Mouse (Mus musculus) cerebellum, postnatal 36 days (tissue): ENCODE measurements at regions not wholly inside any gene's neighbourhood (a gene's known extent, or its start where the extent isn't known, plus 50 kb on each side); places are given as distances from the start of the nearest gene placed in this dataset.
"Not testable (repeated sequence)": the region's sequence is repeated elsewhere in the genome, so short reads cannot be mapped to it uniquely, and the experiment has no call there.

Experiments
- DNase-seq, 2 experiments: peaks; one replicate each; pipeline ENCODE4 v3.0.0; 2021 to 2022; ENCODE audit warnings: mixed read lengths in 2 of 2

DNA sequence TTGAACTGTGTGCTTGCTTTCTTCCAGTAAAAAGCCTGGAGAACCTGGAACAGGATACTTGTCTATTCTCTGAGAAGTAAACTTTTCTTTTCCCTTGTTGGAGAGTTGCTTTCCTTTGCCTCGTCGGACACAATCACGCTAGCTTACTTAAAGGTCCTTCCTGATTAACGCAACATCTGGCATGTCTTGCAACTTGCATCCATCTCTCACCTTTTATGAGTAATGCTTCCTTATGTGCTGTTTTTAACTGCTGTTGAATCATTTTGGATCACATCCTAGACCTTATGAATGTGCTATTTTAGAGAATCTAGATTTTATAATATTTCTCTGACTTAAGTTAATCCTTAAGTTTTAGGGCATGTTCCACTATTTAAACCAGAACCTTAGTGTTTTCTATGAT, 188.4 kb upstream of the Pcsk5 start:
- DNase-seq = no peak

DNA sequence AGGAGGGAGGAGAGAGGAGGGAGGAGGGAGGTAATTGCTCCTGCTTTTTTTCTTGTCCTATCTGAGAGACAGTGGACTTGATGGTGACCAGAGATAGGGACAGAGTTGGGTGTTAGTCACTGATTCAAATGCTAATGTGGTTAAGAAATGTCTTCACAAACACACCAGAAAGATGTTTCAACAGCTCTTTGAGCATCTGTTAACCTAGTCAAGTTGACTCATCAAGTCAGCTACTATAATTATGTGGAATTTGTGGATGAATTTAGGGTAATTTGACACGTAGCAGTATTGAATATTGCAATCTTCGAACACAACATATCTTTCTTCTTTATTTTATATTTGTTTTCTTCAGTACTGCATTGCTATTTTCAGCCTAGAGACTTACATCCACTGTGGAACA, 182.9 kb upstream of the Pcsk5 start:
- no peak for DNase-seq

DNA sequence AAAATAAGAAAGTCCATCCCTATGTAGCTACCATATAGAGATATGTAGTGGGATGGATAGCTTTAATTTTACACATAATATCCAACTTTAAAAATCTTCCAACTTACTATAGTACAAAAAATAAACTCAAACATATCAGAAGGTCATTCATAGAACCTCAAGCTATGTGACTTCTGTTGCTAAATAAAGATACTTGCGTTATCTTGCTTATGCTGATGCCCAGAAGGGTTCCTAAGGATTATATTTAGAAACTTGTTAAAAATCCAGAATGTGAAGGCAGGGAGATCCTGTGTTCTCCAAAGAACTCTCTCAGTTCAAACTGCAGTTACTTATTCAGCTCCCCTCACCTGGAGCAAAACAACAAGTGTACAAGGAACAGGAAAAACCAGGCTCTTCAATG, 177.9 kb upstream of the Pcsk5 start:
- DNase-seq = no peak

DNA sequence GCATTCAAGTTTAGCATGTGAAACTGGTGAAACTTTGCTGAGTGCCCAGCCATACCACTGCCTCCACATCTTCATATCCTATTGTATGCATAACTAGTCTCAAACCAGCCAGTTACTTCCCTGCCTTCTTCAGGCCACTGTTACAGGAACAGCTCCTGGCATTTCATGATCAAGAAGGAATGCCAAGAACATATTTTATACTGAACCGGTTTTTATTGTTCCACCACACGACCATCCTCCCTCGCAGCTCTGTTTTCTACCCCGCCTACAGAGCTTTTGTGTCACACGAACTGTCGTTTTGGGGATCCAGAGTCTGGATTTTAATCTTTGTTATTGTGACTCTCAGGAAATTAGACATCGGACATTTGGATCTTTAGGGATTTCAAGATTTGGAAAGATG, 174.6 kb upstream of the Pcsk5 start:
- no peak for DNase-seq

DNA sequence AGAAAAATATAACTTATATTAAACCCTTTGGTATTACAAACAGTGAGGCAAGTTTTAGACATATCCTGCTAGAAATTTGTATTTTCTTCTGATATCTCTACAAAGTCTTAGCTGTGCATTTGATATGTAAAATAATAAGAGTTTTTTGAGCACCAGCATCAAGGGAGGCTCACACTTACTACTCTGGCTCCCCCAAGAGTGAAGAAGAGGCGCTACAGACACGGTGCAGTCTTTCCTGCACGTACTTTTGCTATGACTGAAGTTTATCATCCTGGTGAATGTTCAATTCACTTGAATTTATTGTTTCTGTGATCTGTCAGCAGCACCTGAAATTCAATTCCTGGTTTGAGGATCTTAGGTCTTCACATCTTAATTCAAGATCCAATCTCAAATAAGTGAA, 160.1 kb upstream of the Pcsk5 start:
- DNase-seq = no peak

- no peak for DNase-seq
Observed at GRCm38 (mm10) chr19:17983416-17983815, 146.0 kb upstream of the Pcsk5 start.

DNA sequence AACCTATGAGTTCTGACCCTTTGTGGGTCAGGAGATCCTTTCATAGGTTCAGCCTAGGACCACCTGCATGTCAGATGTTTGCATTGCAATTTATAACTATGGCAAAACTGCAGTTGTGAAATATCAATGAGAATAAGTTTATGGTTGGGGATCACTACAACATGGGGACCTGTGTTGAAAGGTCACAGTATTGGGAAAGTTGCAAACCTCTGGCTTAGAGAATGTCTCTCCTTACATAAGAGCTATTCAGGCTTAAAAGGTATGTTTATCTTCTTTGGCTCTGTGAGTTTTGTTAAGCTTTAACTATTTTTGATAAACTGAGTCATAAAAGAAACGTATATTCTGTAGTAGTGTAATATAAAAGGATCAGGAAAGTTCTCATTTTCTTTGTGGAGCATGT, 128.1 kb upstream of the Pcsk5 start:
- no peak for DNase-seq

- no peak for DNase-seq
Observed at GRCm38 (mm10) chr19:17958440-17958839, 121.0 kb upstream of the Pcsk5 start.

GRCm38 (mm10) chr19:17932665-17933064, 95.2 kb upstream of the Pcsk5 start:
- DNase-seq = no peak

- not testable (repeated sequence) for DNase-seq
Observed at GRCm38 (mm10) chr19:17927121-17927520, 89.7 kb upstream of the Pcsk5 start.

DNA sequence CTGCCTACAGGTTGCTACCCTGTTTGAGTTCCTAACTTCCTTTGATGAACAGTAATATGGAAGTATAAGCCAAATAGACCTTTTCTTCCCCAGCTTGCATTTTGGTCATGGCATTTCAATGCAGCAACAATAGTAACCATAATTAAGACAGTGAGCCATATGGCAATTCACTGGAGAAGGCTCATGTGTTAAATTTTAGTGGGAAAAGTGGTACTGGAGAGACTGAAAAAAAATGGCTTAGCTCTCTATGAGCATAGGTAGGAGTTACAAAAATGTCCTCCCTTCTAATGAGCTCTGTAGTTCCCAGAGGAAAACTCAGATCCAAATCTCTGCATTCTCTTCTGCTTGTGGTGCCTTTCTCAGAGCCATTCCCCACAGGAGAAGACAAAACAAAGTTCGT, 70.1 kb upstream of the Pcsk5 start:
- no peak for DNase-seq

DNA sequence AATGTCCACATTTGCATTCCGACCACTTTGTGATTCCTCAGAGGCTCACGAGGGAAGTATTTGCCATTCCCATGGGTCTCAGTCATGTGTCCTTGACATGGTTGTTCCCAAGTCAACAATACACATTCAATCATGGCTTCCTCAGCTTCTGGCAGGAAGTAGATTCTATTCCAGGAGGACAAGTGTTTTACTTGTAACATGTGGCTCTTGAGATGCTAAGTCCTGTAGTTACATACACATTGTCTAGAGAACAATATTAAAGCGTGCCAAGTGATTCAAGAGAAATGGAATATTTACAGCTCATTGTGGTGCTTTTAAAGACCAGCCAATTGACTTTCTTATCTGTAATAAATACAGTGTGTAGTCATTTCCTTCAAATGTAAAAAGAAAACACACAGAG, 66.7 kb upstream of the Pcsk5 start:
- no peak for DNase-seq

- no peak for DNase-seq
Observed at GRCm38 (mm10) chr19:17892615-17893014, 55.2 kb upstream of the Pcsk5 start.
